28 mouse cellular contexts compared by ENCODE assay signal in the genomic region with DNA sequence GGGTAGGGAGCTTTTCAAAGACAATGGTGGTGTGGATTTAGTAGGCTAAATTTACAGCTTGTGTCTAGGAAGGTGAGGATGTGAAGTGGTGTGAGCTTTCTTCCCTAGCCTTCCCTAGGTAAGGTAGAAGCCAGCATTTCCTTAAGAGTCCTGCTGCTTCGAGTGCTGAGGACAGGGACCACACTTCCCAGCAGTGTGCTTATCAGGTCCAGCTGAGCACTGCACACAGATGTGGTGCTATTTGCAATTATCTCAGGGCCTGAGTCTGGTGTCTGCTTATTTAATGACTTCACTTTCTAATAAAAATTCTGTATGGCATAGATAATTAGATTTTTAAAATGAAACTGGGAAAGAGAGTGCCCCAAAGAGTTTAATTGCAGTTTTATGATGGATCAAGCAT. TPM values are rescaled to one million over a fixed set of nuclear protein-coding genes. Genes with fewer than 3 reads are reported as not detected.
DNase-seq lines count a peak whose midpoint lies in the region; ATAC-seq and TF ChIP-seq lines count a peak whose summit lies in the region.
"Had no signal": no experiment of that assay in that cellular context is flagged by ENCODE, and none has a peak within 500 bp of the region (broad histone marks: within the 10 kb centered on the region; RNA-seq: fewer than 3 reads in every experiment).

No protein-coding gene starts in this region.

- no peak overlapping the region for H3K4me3 ChIP-seq in forebrain, postnatal 0 days (ENCODE audit: low read depth, low read length)
- no peak overlapping the region for H3K4me3 ChIP-seq in forebrain, embryonic 10.5 days
- no peak overlapping the region for H3K4me3 ChIP-seq in heart, embryonic 14.5 days (ENCODE audit: control insufficient read depth in 1 of 2, insufficient read depth in 1 of 2, low read depth in 1 of 2, low read length in 2 of 2)
- H3K4me3 ChIP-seq in neural tube, embryonic 13.5 days: no peak overlapping the region
- no peak overlapping the region for H3K4me3 ChIP-seq in limb, embryonic 10.5 days
- H3K4me3 ChIP-seq: embryonic facial prominence, embryonic 12.5 days; intestine, embryonic 15.5 days; limb, embryonic 12.5 days; liver, embryonic 15.5 days; midbrain, embryonic 10.5 days; myocyte had no signal

- TF ChIP-seq CTCF in forebrain, postnatal 0 days (IDR thresholded peaks at IDR 0.05; ENCODE audit: low read depth): no peak

- H3K27me3 ChIP-seq in forebrain, postnatal 0 days (ENCODE audit: insufficient read depth, low read length): no peaks in the 10 kb centered on the region
- peaks cover 22% of the 10 kb centered on the region for H3K27me3 ChIP-seq in forebrain, embryonic 10.5 days (ENCODE audit: poor library complexity, severe bottlenecking)
- H3K27me3 ChIP-seq in heart, embryonic 14.5 days (ENCODE audit: control insufficient read depth, insufficient read depth, low read length): no peaks in the 10 kb centered on the region
- H3K27me3 ChIP-seq in neural tube, embryonic 13.5 days: no peaks in the 10 kb centered on the region
- H3K27me3 ChIP-seq in limb, embryonic 10.5 days (ENCODE audit: low read depth, poor library complexity, severe bottlenecking): peaks cover 13% of the 10 kb centered on the region
- H3K27me3 ChIP-seq: intestine, embryonic 15.5 days had no signal

- H3K36me3 ChIP-seq in forebrain, postnatal 0 days (ENCODE audit: insufficient read depth): no peaks in the 10 kb centered on the region
- H3K36me3 ChIP-seq in forebrain, embryonic 10.5 days (replicated peaks): no peaks in the 10 kb centered on the region
- no peaks in the 10 kb centered on the region for H3K36me3 ChIP-seq in heart, embryonic 14.5 days (ENCODE audit: control insufficient read depth, insufficient read depth, low read length)
- H3K36me3 ChIP-seq in neural tube, embryonic 13.5 days: no peaks in the 10 kb centered on the region
- no peaks in the 10 kb centered on the region for H3K36me3 ChIP-seq in limb, embryonic 10.5 days
- H3K36me3 ChIP-seq: embryonic facial prominence, embryonic 12.5 days; intestine, embryonic 15.5 days; limb, embryonic 12.5 days; liver, embryonic 15.5 days; midbrain, embryonic 10.5 days had no signal

- H3K4me2 ChIP-seq in forebrain, postnatal 0 days (ENCODE audit: low read depth): peak overlapping the region; percentile 67; the same call in 1 of the 2 replicates
- H3K4me2 ChIP-seq in heart, embryonic 14.5 days (ENCODE audit: low read length): peak overlapping the region; percentile 83; the same call in 1 of the 2 replicates
- no peak overlapping the region for H3K4me2 ChIP-seq in neural tube, embryonic 13.5 days
- H3K4me2 ChIP-seq: embryonic facial prominence, embryonic 12.5 days; intestine, embryonic 15.5 days; limb, embryonic 12.5 days; liver, embryonic 15.5 days; lung, embryonic 14.5 days had no signal

- H3K9ac ChIP-seq in forebrain, postnatal 0 days: no peak overlapping the region
- no peak overlapping the region for H3K9ac ChIP-seq in heart, embryonic 14.5 days (ENCODE audit: low read length)
- no peak overlapping the region for H3K9ac ChIP-seq in neural tube, embryonic 13.5 days
- H3K9ac ChIP-seq: embryonic facial prominence, embryonic 12.5 days; intestine, embryonic 15.5 days; limb, embryonic 12.5 days; liver, embryonic 15.5 days; lung, embryonic 14.5 days had no signal

- 68% methylated on average over 1 of the region's 1 CpGs for WGBS in forebrain, postnatal 0 days
- WGBS in forebrain, embryonic 10.5 days: 85% methylated on average over 1 of the region's 1 CpGs
- WGBS in heart, embryonic 14.5 days: 10% methylated on average over 1 of the region's 1 CpGs
- WGBS in neural tube, embryonic 13.5 days: 50% methylated on average over 1 of the region's 1 CpGs
- WGBS in limb, embryonic 10.5 days: 48% methylated on average over 1 of the region's 1 CpGs

- ATAC-seq in forebrain, postnatal 0 days: no peak
- ATAC-seq in heart, embryonic 14.5 days (ENCODE audit: insufficient number of reproducible peaks, insufficient read depth, low FRiP score, low read depth): no peak
- ATAC-seq in neural tube, embryonic 13.5 days (ENCODE audit: low read depth): no peak
- ATAC-seq: CD4-positive, CD25-positive, alpha-beta regulatory T cell, adult 4 months; hindbrain, embryonic 16.5 days; intestine, embryonic 15.5 days had no signal

- no peak overlapping the region for H3K27ac ChIP-seq in forebrain, postnatal 0 days (ENCODE audit: low read depth, low read length)
- H3K27ac ChIP-seq in forebrain, embryonic 10.5 days: no peak overlapping the region
- H3K27ac ChIP-seq in heart, embryonic 14.5 days (replicated peaks in 1 of 2; ENCODE audit: control insufficient read depth in 1 of 2, insufficient read depth in 1 of 2, low read depth in 2 of 2, low read length in 2 of 2): no peak overlapping the region
- H3K27ac ChIP-seq in neural tube, embryonic 13.5 days (replicated peaks): peak overlapping the region; percentile 52; the same call in 1 of the 2 replicates
- H3K27ac ChIP-seq in limb, embryonic 10.5 days: no peak overlapping the region
- H3K27ac ChIP-seq: embryonic facial prominence, embryonic 12.5 days; intestine, embryonic 15.5 days; kidney, postnatal 0 days; limb, embryonic 12.5 days; liver, embryonic 15.5 days; midbrain, embryonic 10.5 days had no signal

- no peak for DNase-seq in forebrain, postnatal 0 days
- no peak for DNase-seq in forebrain, embryonic 10.5 days (ENCODE audit: extremely low spot score, low spot score)
- DNase-seq in heart, postnatal 36 days: no peak
- DNase-seq in neural tube, embryonic 10.5 days (ENCODE audit: extremely low spot score, low spot score): no peak
- no peak for DNase-seq in limb, embryonic 10.5 days (ENCODE audit: low spot score)
- DNase-seq: adrenal gland, postnatal 25 days; cerebellum, adult 11-12 months; cerebellum, adult 9-11 months; embryo, embryonic 11 days; kidney, adult 8-10 months; kidney, postnatal 4 days; layer of hippocampus, postnatal 36 days; lung, embryonic 14.5 days; lung, postnatal 14 days; right cerebral cortex, postnatal 25 days; thymus, postnatal 14 days had no signal

- H3K9me3 ChIP-seq in forebrain, postnatal 0 days (ENCODE audit: low read length): no peaks in the 10 kb centered on the region
- H3K9me3 ChIP-seq in forebrain, embryonic 10.5 days: no peaks in the 10 kb centered on the region
- H3K9me3 ChIP-seq in heart, embryonic 14.5 days (ENCODE audit: control insufficient read depth, low read length): no peaks in the 10 kb centered on the region
- H3K9me3 ChIP-seq in neural tube, embryonic 13.5 days: no peaks in the 10 kb centered on the region
- H3K9me3 ChIP-seq in limb, embryonic 10.5 days (replicated peaks): no peaks in the 10 kb centered on the region
- H3K9me3 ChIP-seq: embryonic facial prominence, embryonic 12.5 days; heart, embryonic 10.5 days; intestine, embryonic 15.5 days; limb, embryonic 12.5 days; liver, embryonic 15.5 days; midbrain, embryonic 10.5 days had no signal

- peaks cover 33% of the 10 kb centered on the region for H3K4me1 ChIP-seq in forebrain, postnatal 0 days (ENCODE audit: insufficient read depth)
- H3K4me1 ChIP-seq in forebrain, embryonic 10.5 days: peaks cover 26% of the 10 kb centered on the region
- peaks cover 25 to 67% of the 10 kb centered on the region in 2 experiments for H3K4me1 ChIP-seq in heart, embryonic 14.5 days (ENCODE audit: control insufficient read depth in 2 of 2, insufficient read depth in 2 of 2, low read length in 2 of 2)
- peaks cover 50% of the 10 kb centered on the region for H3K4me1 ChIP-seq in neural tube, embryonic 13.5 days (replicated peaks)
- peaks cover 25% of the 10 kb centered on the region for H3K4me1 ChIP-seq in limb, embryonic 10.5 days
- H3K4me1 ChIP-seq: liver, embryonic 15.5 days had no signal

- intact Hi-C loops in heart, postnatal 36 days (cut with DNase I): no loop called here

RNA-seq across cellular contexts. Expression of gene Fam49a, which starts 4.6 kb away (rescaled TPM):
- total RNA-seq in forebrain, postnatal 0 days (2014; rRNA removed): 202 and 242 TPM in 2 replicates
- polyA plus RNA-seq in forebrain, postnatal 0 days (2015; fragmentation: Nextera tagmentation; extraction: Ambion mirVana): 120 and 127 TPM in 2 replicates
- 5.3 and 6.3 TPM in 2 replicates for polyA plus RNA-seq in forebrain, embryonic 10.5 days (2016; fragmentation: Nextera tagmentation; extraction: Ambion mirVana)
- 37.8 and 40.5 TPM in 2 replicates for polyA plus RNA-seq in heart, embryonic 14.5 days (2014; fragmentation: Nextera tagmentation; extraction: Ambion mirVana)
- total RNA-seq in heart, postnatal 36 days (2021): 10 to 100 TPM in 1 of 2 experiments, 1 to 10 TPM in 1; 8.6 to 10.5 TPM
- 34.1 and 42.6 TPM in 2 replicates for polyA plus RNA-seq in neural tube, embryonic 13.5 days (2015; fragmentation: Nextera tagmentation; extraction: Ambion mirVana)
- polyA plus RNA-seq in limb, embryonic 10.5 days (2016; fragmentation: Nextera tagmentation; extraction: Ambion mirVana): 4.9 and 6.5 TPM in 2 replicates
- polyA plus RNA-seq: myocyte had no signal
